Mouse (Mus musculus) limb, embryonic 12.5 days (tissue): ENCODE measurements around the gene Gm38431. TPM values are rescaled to one million over a fixed set of nuclear protein-coding genes. Genes with fewer than 3 reads are reported as not detected.

ENCODE experiments used
- ATAC-seq: fragments of 200-750 bp; cut with Nextera tagmentation; 2 replicates; pipeline ENCODE4 v1.8.0; 2017; ENCODE audit warnings: low read depth, moderate TSS enrichment; ENCODE audit not compliant: insufficient number of reproducible peaks, insufficient read depth, low FRiP score, low TSS enrichment
- H3K27ac ChIP-seq: fragments of 300-500 bp; sonication (generic); 2 replicates; pipeline ENCODE4 v1.5.1; 2016; ENCODE audit warnings: mild to moderate bottlenecking, moderate library complexity
- H3K27me3 ChIP-seq: fragments of 300-500 bp; sonication (generic); 2 replicates; pipeline ENCODE4 v1.6.1; 2016; ENCODE audit warnings: mild to moderate bottlenecking, moderate library complexity
- H3K36me3 ChIP-seq: fragments of 300-500 bp; sonication (generic); 2 replicates; pipeline ENCODE4 v1.6.1; 2016; ENCODE audit warnings: mild to moderate bottlenecking, moderate library complexity
- H3K4me1 ChIP-seq: fragments of 300-500 bp; sonication (generic); replicated peaks from 2 replicates; pipeline ENCODE4 v1.6.1; 2016
- H3K4me2 ChIP-seq: fragments of 300-500 bp; sonication (generic); 2 replicates; pipeline ENCODE4 v1.6.1; 2016; ENCODE audit warnings: mild to moderate bottlenecking, moderate library complexity
- H3K4me3 ChIP-seq: fragments of 300-500 bp; sonication (generic); replicated peaks from 2 replicates; pipeline ENCODE4 v1.5.1; 2016; ENCODE audit warnings: mild to moderate bottlenecking
- H3K9ac ChIP-seq: fragments of 300-500 bp; sonication (generic); replicated peaks from 2 replicates; pipeline ENCODE4 v1.6.1; 2016; ENCODE audit warnings: mild to moderate bottlenecking, moderate library complexity
- H3K9me3 ChIP-seq: fragments of 300-500 bp; sonication (generic); 2 replicates; pipeline ENCODE4 v1.6.1; 2016; ENCODE audit warnings: mild to moderate bottlenecking, moderate library complexity
- WGBS: fragments of 180-500 bp; shearing (Covaris S2); methylation state at CpG from one replicate; pipeline ENCODE4 v1.1.7; 2016; 5-methylcytosine and 5-hydroxymethylcytosine counted together
- polyA plus RNA-seq: library from polyadenylated mRNA; unstranded; fragments of >200 nt; fragmentation: Nextera tagmentation; extraction: Ambion mirVana; gene quantifications from 2 replicates; pipeline ENCODE4 v1.2.1, GENCODE M21; 2016

Gm38431 gene
- polyA plus RNA-seq, 1 experiment from 2014 or later: 2.8 TPM

GRCm38 (mm10) chr9:21126259-21126627 is 34.4 kb upstream of the Gm38431 start:
- Histone ChIP-seq H3K27me3 (no peaks in the 10 kb centered on the region), H3K9ac (no peak overlapping the region), H3K4me2 (no peak overlapping the region), H3K9me3 (no peaks in the 10 kb centered on the region), H3K4me3 (no peak overlapping the region), H3K27ac (no peak overlapping the region), H3K36me3 (peaks cover 41% of the 10 kb centered on the region), H3K4me1 (peaks cover 7% of the 10 kb centered on the region)
- ATAC-seq: no peak
- 85% methylated on average over 2 of the region's 2 CpGs for WGBS

- peaks cover 7% of the 10 kb centered on the region for H3K4me1 ChIP-seq
- no peaks in the 10 kb centered on the region for H3K9me3 ChIP-seq
- no peak for ATAC-seq
- H3K27ac ChIP-seq: no peak overlapping the region
- no peak overlapping the region for H3K4me3 ChIP-seq
- 86% methylated on average over 9 of the region's 9 CpGs for WGBS
- H3K4me2 ChIP-seq: no peak overlapping the region
- H3K9ac ChIP-seq: no peak overlapping the region
- no peaks in the 10 kb centered on the region for H3K27me3 ChIP-seq
- peaks cover 46% of the 10 kb centered on the region for H3K36me3 ChIP-seq
Measured at GRCm38 (mm10) chr9:21125502-21126258, 33.9 kb upstream of the Gm38431 start.

- H3K27ac ChIP-seq: no peak overlapping the region
- H3K9ac ChIP-seq: no peak overlapping the region
- H3K4me3 ChIP-seq: no peak overlapping the region
- H3K4me2 ChIP-seq: no peak overlapping the region
- peaks cover 55% of the 10 kb centered on the region for H3K36me3 ChIP-seq
- H3K27me3 ChIP-seq: no peaks in the 10 kb centered on the region
- no peak for ATAC-seq
- no peaks in the 10 kb centered on the region for H3K4me1 ChIP-seq
- no peaks in the 10 kb centered on the region for H3K9me3 ChIP-seq
- 84% methylated on average over 5 of the region's 5 CpGs for WGBS
Measured at GRCm38 (mm10) chr9:21124837-21125236, 33.0 kb upstream of the Gm38431 start.

- Histone ChIP-seq H3K4me1 (no peaks in the 10 kb centered on the region), H3K27me3 (no peaks in the 10 kb centered on the region), H3K4me3 (no peak overlapping the region), H3K36me3 (peaks cover 48% of the 10 kb centered on the region), H3K27ac (no peak overlapping the region), H3K4me2 (no peak overlapping the region), H3K9me3 (no peaks in the 10 kb centered on the region), H3K9ac (no peak overlapping the region; the same call in 1 of the 2 replicates)
- no peak for ATAC-seq
- 89% methylated on average over 16 of the region's 16 CpGs for WGBS
Measured at GRCm38 (mm10) chr9:21121483-21121882, 29.7 kb upstream of the Gm38431 start.

GRCm38 (mm10) chr9:21117073-21117472 is 25.3 kb upstream of the Gm38431 start:
- no peaks in the 10 kb centered on the region for H3K27me3 ChIP-seq
- H3K4me3 ChIP-seq: no peak overlapping the region
- no peak overlapping the region for H3K27ac ChIP-seq
- no peaks in the 10 kb centered on the region for H3K4me1 ChIP-seq
- 81% methylated on average over 6 of the region's 6 CpGs for WGBS
- ATAC-seq: no peak
- no peak overlapping the region for H3K9ac ChIP-seq
- H3K4me2 ChIP-seq: no peak overlapping the region
- H3K36me3 ChIP-seq: peaks cover 18% of the 10 kb centered on the region
- H3K9me3 ChIP-seq: no peaks in the 10 kb centered on the region

GRCm38 (mm10) chr9:21115105-21115504 is 23.3 kb upstream of the Gm38431 start:
- H3K9me3 ChIP-seq: no peaks in the 10 kb centered on the region
- no peak for ATAC-seq
- no peak overlapping the region for H3K27ac ChIP-seq
- peaks cover 4% of the 10 kb centered on the region; the same call in 1 of the 2 replicates for H3K36me3 ChIP-seq
- H3K9ac ChIP-seq: no peak overlapping the region
- no peaks in the 10 kb centered on the region for H3K4me1 ChIP-seq
- no peak overlapping the region for H3K4me3 ChIP-seq
- H3K27me3 ChIP-seq: no peaks in the 10 kb centered on the region
- no peak overlapping the region for H3K4me2 ChIP-seq
- 86% methylated on average over 8 of the region's 8 CpGs for WGBS

- Histone ChIP-seq H3K4me3 (no peak overlapping the region), H3K27me3 (no peaks in the 10 kb centered on the region), H3K27ac (no peak overlapping the region), H3K36me3 (peaks cover 1% of the 10 kb centered on the region; the same call in 1 of the 2 replicates), H3K9ac (no peak overlapping the region), H3K4me1 (no peaks in the 10 kb centered on the region), H3K4me2 (no peak overlapping the region), H3K9me3 (no peaks in the 10 kb centered on the region)
- no peak for ATAC-seq
- 89% methylated on average over 7 of the region's 7 CpGs for WGBS
Measured at GRCm38 (mm10) chr9:21114190-21114589, 22.4 kb upstream of the Gm38431 start.

GRCm38 (mm10) chr9:21113751-21114150 is 22.0 kb upstream of the Gm38431 start:
- no peak overlapping the region for H3K27ac ChIP-seq
- no peak overlapping the region for H3K9ac ChIP-seq
- H3K9me3 ChIP-seq: no peaks in the 10 kb centered on the region
- H3K4me1 ChIP-seq: no peaks in the 10 kb centered on the region
- WGBS: 92% methylated on average over 6 of the region's 6 CpGs
- H3K4me2 ChIP-seq: no peak overlapping the region
- peaks cover 6% of the 10 kb centered on the region; the same call in 1 of the 2 replicates for H3K36me3 ChIP-seq
- H3K27me3 ChIP-seq: no peaks in the 10 kb centered on the region
- no peak overlapping the region for H3K4me3 ChIP-seq
- no peak for ATAC-seq

- Histone ChIP-seq H3K4me3 (no peak overlapping the region), H3K9ac (no peak overlapping the region), H3K36me3 (peaks cover 17% of the 10 kb centered on the region), H3K4me2 (no peak overlapping the region), H3K27me3 (no peaks in the 10 kb centered on the region), H3K9me3 (no peaks in the 10 kb centered on the region), H3K4me1 (no peaks in the 10 kb centered on the region), H3K27ac (no peak overlapping the region)
- ATAC-seq: no peak
- 44% methylated on average over 23 of the region's 23 CpGs for WGBS
Measured at GRCm38 (mm10) chr9:21107607-21108237, 15.9 kb upstream of the Gm38431 start.

- H3K4me2 ChIP-seq: no peak overlapping the region
- H3K4me1 ChIP-seq: no peaks in the 10 kb centered on the region; the same call in 1 of the 2 replicates
- no peak overlapping the region for H3K9ac ChIP-seq
- H3K27me3 ChIP-seq: no peaks in the 10 kb centered on the region
- no peaks in the 10 kb centered on the region for H3K9me3 ChIP-seq
- no peak overlapping the region for H3K27ac ChIP-seq
- H3K4me3 ChIP-seq: no peak overlapping the region
- H3K36me3 ChIP-seq: peaks cover 17% of the 10 kb centered on the region
- no peak for ATAC-seq
- 75% methylated on average over 5 of the region's 5 CpGs for WGBS
Measured at GRCm38 (mm10) chr9:21105760-21106564, 14.2 kb upstream of the Gm38431 start.

GRCm38 (mm10) chr9:21104814-21105213 is 13.0 kb upstream of the Gm38431 start:
- no peak overlapping the region for H3K27ac ChIP-seq
- WGBS: 85% methylated on average over 6 of the region's 6 CpGs
- no peak for ATAC-seq
- no peak overlapping the region for H3K4me3 ChIP-seq
- no peaks in the 10 kb centered on the region for H3K9me3 ChIP-seq
- no peaks in the 10 kb centered on the region; the same call in 1 of the 2 replicates for H3K4me1 ChIP-seq
- peaks cover 17% of the 10 kb centered on the region for H3K36me3 ChIP-seq
- H3K27me3 ChIP-seq: no peaks in the 10 kb centered on the region
- H3K9ac ChIP-seq: no peak overlapping the region
- no peak overlapping the region for H3K4me2 ChIP-seq
